Mouse (Mus musculus): ENCODE measurements around the gene Rbfox1.

Gene Rbfox1

GRCm38 (mm10) chr16:5992045-5993011, 107.2 kb downstream of the Rbfox1 start:
- no peak for DNase-seq

DNA sequence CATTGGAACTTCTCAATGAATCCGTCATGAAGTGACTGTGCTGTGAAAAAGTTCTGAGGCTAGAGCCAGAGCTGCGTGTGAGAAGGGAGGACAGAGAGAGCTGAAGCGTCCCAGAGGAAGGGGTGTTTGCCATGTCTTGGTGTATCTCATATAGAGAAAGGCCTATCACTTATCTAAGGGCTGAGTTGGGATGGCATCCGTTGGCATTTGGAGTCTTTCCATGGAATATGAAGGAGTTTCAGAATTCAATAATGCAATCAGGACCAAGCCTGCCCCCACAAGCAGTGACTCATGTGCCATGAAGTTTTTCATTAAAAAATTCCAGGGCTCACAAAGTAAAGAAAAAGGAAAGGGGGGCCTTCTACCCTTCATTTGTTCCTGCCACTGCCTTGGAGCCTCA, 112.0 kb downstream of the Rbfox1 start:
- DNase-seq = no peak

DNA sequence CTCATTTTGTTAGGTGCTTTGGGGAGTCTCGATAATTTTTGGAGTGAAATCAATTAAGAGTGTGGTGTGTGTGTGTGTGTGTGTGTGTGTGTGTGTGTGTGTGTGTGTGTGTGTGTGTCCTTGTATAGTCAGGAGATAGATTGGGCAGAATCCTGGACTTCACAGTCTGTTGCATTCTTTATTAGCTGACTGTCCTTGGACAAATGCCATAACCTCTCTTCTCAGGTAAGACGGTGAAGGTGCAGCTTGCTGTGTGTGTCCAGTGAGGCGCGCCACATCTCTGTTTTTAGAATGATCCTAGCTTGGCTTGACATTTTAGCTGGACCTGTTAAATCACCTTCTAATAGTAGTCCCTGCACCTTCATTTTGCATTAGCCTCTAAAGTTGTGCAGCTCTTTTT, 112.5 kb downstream of the Rbfox1 start:
- peak; percentile 34 for DNase-seq

DNA sequence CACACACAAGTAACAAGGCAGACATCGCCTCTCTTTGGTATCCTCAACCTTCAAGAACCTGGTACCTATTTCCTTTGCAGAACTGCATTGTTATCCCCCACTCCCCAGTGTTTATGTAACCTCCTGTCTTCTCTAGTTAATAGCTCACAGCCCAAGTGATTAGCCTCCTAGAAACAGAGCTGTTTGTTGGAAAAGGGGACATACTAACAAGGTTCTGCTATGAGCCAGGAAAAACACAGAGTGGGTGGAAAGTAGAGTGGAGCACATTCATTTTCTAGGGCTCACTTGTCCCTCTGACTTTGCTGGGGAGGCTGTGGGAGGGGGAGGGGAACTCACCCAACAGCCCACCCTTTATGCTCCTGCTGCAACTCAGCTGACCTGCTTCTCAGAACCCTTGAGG, 114.9 kb downstream of the Rbfox1 start:
- DNase-seq = peak; percentile 38

GRCm38 (mm10) chr16:6006996-6007395, 121.8 kb downstream of the Rbfox1 start:
- DNase-seq = no peak

GRCm38 (mm10) chr16:6012853-6013252, 127.7 kb downstream of the Rbfox1 start:
- no peak for DNase-seq

- peak; percentile 70 for DNase-seq
These were observed 133.5 kb downstream of the Rbfox1 start for GRCm38 (mm10) chr16:6018639-6019038.

DNA sequence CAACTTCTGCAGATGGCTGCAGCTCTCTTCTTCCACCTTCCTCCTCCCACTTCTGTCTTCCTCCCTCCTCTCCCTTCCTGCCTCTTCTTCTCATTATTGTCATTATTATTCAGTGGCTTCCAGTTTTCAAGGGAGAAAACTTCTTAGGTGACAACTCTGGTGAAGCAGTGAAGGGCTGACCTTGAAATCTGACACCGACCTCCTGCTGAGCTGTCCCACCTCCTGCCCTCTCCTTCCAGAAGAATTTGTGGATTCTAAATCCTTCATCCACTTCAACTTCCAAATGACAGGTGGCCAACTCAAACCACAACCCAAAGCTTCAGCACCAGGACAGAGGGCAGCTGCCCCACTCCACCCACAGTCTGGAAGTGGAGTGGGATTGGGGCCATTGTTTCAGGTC, 134.2 kb downstream of the Rbfox1 start:
- no peak for DNase-seq

GRCm38 (mm10) chr16:6031280-6031679, 146.1 kb downstream of the Rbfox1 start:
- no peak for DNase-seq

DNA sequence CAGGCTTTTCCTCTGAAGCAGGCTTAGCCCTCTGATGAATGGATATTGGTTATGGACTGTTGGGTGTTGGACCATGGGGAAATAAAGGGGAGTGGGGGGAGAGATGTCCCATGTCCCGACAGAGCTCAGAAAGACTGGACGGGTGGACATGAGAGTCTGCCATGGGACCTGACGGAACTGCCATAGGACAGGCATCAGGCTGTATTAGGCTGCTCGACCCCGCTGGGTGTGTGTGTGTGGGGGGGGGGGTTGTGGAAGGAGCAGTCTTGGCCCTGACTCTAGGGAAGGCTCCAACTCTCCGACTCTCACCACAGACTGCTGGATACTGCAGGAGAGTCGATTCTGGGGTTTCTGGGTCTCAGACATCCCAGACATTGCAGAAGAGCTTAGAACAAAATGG, 147.4 kb downstream of the Rbfox1 start:
- no peak for DNase-seq

- DNase-seq = no peak
These were observed 149.7 kb downstream of the Rbfox1 start for GRCm38 (mm10) chr16:6034876-6035275.

GRCm38 (mm10) chr16:6037009-6037408, 151.9 kb downstream of the Rbfox1 start:
- DNase-seq = no peak

DNA sequence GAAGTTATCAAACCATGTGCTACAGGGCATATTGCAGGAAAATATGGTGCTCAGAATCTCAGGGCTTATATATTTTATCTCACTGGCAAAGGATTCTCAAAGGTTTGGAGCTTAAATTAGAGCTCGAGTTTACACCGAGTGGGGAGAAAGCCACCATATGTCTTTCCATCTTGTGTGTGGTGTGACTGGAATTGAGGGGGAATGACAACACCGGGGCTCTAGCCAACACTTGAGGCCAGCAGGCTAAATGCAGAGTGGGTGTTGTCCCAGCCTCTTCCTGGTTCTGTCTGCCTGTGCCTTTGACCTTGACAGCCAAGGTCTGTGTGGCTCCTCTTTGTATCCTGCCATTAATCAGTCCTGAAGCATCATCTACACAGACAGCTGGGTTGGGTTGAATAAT, 157.6 kb downstream of the Rbfox1 start:
- no peak for DNase-seq

DNA sequence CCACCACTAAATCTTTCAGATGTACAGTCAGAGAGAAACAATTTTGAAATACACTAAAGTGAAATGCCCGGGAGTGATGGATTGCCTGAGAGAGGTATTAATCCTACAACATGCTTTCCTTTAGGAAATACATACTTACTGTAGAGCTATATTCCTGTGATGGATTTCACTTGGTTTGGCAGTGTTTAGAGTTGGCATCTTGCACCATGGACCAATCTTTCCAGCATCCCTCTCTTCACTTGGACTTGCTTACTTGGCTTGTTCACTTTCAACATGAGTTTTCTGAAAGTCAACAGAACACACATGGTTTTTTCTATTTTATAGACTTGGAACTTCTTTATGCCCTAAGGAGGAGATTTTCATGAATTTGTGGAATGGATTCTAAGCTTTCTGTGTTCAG, 163.4 kb downstream of the Rbfox1 start:
- no peak for DNase-seq

GRCm38 (mm10) chr16:6062495-6062894, 177.3 kb downstream of the Rbfox1 start:
- DNase-seq = no peak

DNA sequence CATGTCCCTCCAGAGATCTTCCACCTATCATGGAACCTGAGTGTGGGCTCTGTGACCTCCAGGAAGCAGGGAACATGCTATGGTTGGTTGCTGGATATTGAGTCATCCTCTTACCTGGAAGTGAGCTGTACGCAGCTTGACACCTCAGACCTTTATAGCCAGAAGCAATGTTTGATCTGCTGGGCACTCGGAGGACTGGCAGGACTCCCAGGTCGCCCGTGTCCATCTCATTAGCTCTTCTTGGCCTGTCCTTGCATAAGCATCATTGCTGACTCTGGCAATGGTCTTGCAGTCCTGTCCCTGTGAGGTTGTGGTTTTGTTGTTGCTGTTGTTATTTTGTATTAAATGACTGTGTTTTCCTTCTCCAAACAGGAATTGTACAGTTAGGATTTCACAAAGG, 180.3 kb downstream of the Rbfox1 start:
- no peak for DNase-seq

GRCm38 (mm10) chr16:6075442-6076050, 190.4 kb downstream of the Rbfox1 start:
- no peak for DNase-seq

GRCm38 (mm10) chr16:6079017-6079416, 193.9 kb downstream of the Rbfox1 start:
- DNase-seq = no peak

DNA sequence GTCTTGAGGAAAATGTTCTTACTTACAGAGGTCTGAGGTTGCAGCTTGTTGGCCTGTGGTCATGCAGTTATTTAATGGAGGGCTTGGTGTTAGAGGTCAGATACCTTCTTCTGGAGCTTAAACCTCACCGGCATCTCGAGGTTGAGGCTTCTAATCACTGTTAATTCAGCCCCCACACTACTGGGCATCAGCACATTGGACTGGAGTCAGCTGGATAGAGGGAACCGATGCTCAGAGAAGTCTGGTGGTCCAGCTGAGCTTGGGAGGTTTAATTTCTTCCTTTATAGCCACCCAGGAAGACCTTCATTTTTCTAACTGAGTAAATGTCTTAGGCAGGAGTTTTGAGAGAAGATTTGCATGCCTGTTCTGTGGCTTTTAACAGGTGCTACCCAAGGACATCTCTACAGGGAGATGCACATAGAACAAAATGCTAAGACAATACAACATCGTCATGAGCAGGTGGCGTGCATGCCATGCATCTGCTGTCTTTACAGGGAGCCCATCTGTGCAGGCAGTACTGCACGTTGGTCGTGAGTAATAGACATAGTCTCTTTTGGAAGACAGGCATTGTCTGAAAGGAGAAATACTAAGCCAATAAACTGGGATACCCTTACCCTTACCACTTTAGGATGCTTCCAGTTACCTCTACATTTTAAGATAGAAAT, 199.7 kb downstream of the Rbfox1 start:
- no peak for DNase-seq

DNA sequence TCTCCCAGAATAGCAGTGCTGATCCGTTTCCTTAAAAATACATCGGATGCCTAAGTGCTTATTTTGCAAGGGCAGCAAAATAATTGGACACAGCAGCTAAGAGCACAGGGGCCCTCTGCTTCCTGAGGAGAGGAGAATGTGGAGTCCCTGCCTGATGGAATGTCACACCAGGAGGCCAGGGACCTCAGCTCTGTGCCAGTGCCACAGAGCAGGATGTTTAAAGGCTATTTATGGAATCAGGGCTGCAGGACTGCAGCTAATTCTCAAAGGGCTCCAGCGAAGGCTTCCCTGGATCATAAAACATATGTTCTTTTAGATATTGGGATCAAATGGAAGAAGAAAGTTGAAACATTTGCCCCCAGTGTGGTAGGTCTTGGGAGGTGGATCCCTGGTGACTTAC, 201.0 kb downstream of the Rbfox1 start:
- DNase-seq = no peak

GRCm38 (mm10) chr16:6091326-6092123, 206.4 kb downstream of the Rbfox1 start:
- DNase-seq = no peak

- DNase-seq = no peak
These were observed 210.6 kb downstream of the Rbfox1 start for GRCm38 (mm10) chr16:6095604-6096372.

All from kidney, adult 11 months (tissue).